Mouse (Mus musculus) ES-Bruce4 (cell line): ENCODE measurements around the gene Ankfy1. TPM values are rescaled to one million over a fixed set of nuclear protein-coding genes. Genes with fewer than 3 reads are reported as not detected.

Source experiments
- H3K27ac ChIP-seq: 2 replicates; pipeline ENCODE4 v1.5.1; 2012; ENCODE audit warnings: low read length, inconsistent platforms; ENCODE audit not compliant: insufficient read depth
- H3K27me3 ChIP-seq: 2 replicates; pipeline ENCODE4 v1.6.1; 2012; ENCODE audit warnings: mild to moderate bottlenecking, low read length, inconsistent platforms; ENCODE audit not compliant: control insufficient read depth, poor library complexity, insufficient read depth, severe bottlenecking
- H3K36me3 ChIP-seq: 2 replicates; pipeline ENCODE4 v1.6.1; 2012; ENCODE audit warnings: inconsistent platforms, mild to moderate bottlenecking, low read length, moderate library complexity; ENCODE audit not compliant: control insufficient read depth, poor library complexity, insufficient read depth, severe bottlenecking
- H3K4me1 ChIP-seq: one replicate; pipeline ENCODE4 v1.8.1; 2011; ENCODE audit warnings: low read length; ENCODE audit not compliant: control insufficient read depth, insufficient read depth
- H3K4me3 ChIP-seq: 2 replicates; pipeline ENCODE4 v1.5.1; 2011; ENCODE audit warnings: low read depth, mild to moderate bottlenecking, low read length
- H3K9ac ChIP-seq: 2 replicates; pipeline ENCODE4 v1.6.1; 2012; ENCODE audit warnings: low read depth, mild to moderate bottlenecking, inconsistent platforms; ENCODE audit not compliant: poor library complexity, severe bottlenecking
- H3K9me3 ChIP-seq: replicated peaks from 2 replicates; pipeline ENCODE4 v1.6.1; 2012; ENCODE audit warnings: mild to moderate bottlenecking, low read length, inconsistent platforms; ENCODE audit not compliant: control insufficient read depth, poor library complexity, insufficient read depth, severe bottlenecking
- CTCF ChIP-seq: IDR thresholded peaks from one replicate; pipeline ENCODE4 v1.8.1; 2011; ENCODE audit warnings: low read depth, low read length
- EP300 ChIP-seq: IDR thresholded peaks from 2 replicates; pipeline ENCODE4 v1.6.1; 2011; ENCODE audit warnings: low read depth, low read length; ENCODE audit not compliant: insufficient read depth
- POLR2A ChIP-seq: IDR thresholded peaks from one replicate; pipeline ENCODE4 v1.8.1; 2011; ENCODE audit warnings: low read length; ENCODE audit not compliant: insufficient read depth
- polyA plus RNA-seq: library from polyadenylated mRNA; stranded (reverse); fragments of >200 nt; gene quantifications from 2 replicates; pipeline ENCODE4 v1.2.4, GENCODE M21; 2011; ENCODE audit warnings: low read depth; ENCODE audit not compliant: missing spikeins, insufficient read depth, insufficient read length

The Ankfy1 gene
- polyA plus RNA-seq, 1 experiment = 40.0 TPM

GRCm38 (mm10) chr11:72664641-72665040 is 25.2 kb upstream of the Ankfy1 start:
- Histone ChIP-seq H3K27me3 (no peaks in the 10 kb centered on the region), H3K4me1 (peaks cover 1% of the 10 kb centered on the region), H3K4me3 (no peak overlapping the region), H3K27ac (no peak overlapping the region), H3K36me3 (no peaks in the 10 kb centered on the region), H3K9ac (no peak overlapping the region), H3K9me3 (no peaks in the 10 kb centered on the region)
- no peak for TF ChIP-seq EP300

- H3K9me3 ChIP-seq = no peaks in the 10 kb centered on the region
- peaks cover 1% of the 10 kb centered on the region for H3K4me1 ChIP-seq
- no peaks in the 10 kb centered on the region for H3K27me3 ChIP-seq
- H3K36me3 ChIP-seq = no peaks in the 10 kb centered on the region; the same call in 1 of the 2 replicates
- no peak overlapping the region for H3K4me3 ChIP-seq
- TF ChIP-seq POLR2A (no peak), EP300 (no peak), CTCF (no peak)
- no peak overlapping the region for H3K9ac ChIP-seq
- H3K27ac ChIP-seq = no peak overlapping the region
Measured at GRCm38 (mm10) chr11:72670634-72671033, 19.2 kb upstream of the Ankfy1 start.

GRCm38 (mm10) chr11:72671294-72671988 is 18.4 kb upstream of the Ankfy1 start:
- Histone ChIP-seq H3K4me1 (peaks cover under 1% of the 10 kb centered on the region), H3K27me3 (no peaks in the 10 kb centered on the region), H3K9ac (no peak overlapping the region), H3K36me3 (no peaks in the 10 kb centered on the region; the same call in 1 of the 2 replicates), H3K4me3 (no peak overlapping the region), H3K9me3 (no peaks in the 10 kb centered on the region), H3K27ac (no peak overlapping the region)
- TF ChIP-seq EP300 = no peak
- TF ChIP-seq POLR2A = no peak
- TF ChIP-seq CTCF = no peak

GRCm38 (mm10) chr11:72672438-72672837 is 17.4 kb upstream of the Ankfy1 start:
- Histone ChIP-seq H3K9ac (no peak overlapping the region), H3K27me3 (no peaks in the 10 kb centered on the region), H3K9me3 (no peaks in the 10 kb centered on the region), H3K4me3 (no peak overlapping the region), H3K27ac (no peak overlapping the region), H3K4me1 (no peaks in the 10 kb centered on the region), H3K36me3 (no peaks in the 10 kb centered on the region; the same call in 1 of the 2 replicates)
- no peak for TF ChIP-seq POLR2A
- TF ChIP-seq EP300 = no peak
- TF ChIP-seq CTCF = no peak

- Histone ChIP-seq H3K9me3 (no peaks in the 10 kb centered on the region), H3K27me3 (no peaks in the 10 kb centered on the region), H3K27ac (no peak overlapping the region), H3K36me3 (no peaks in the 10 kb centered on the region; the same call in 1 of the 2 replicates), H3K4me1 (no peaks in the 10 kb centered on the region), H3K4me3 (no peak overlapping the region), H3K9ac (no peak overlapping the region)
- TF ChIP-seq EP300 (no peak), CTCF (no peak), POLR2A (no peak)
Measured at GRCm38 (mm10) chr11:72675280-72675679, 14.5 kb upstream of the Ankfy1 start.

- H3K27me3 ChIP-seq = no peaks in the 10 kb centered on the region
- no peaks in the 10 kb centered on the region for H3K9me3 ChIP-seq
- H3K9ac ChIP-seq = no peak overlapping the region
- H3K36me3 ChIP-seq = peaks cover 11% of the 10 kb centered on the region
- H3K4me3 ChIP-seq = no peak overlapping the region
- TF ChIP-seq POLR2A = no peak
- no peak for TF ChIP-seq EP300
- TF ChIP-seq CTCF = no peak
- H3K27ac ChIP-seq = no peak overlapping the region
- H3K4me1 ChIP-seq = no peaks in the 10 kb centered on the region
Measured at GRCm38 (mm10) chr11:72680726-72681125, 9.1 kb upstream of the Ankfy1 start.
